Mouse (Mus musculus): ENCODE data around the gene Gm10521. TPM values are rescaled to one million over a fixed set of nuclear protein-coding genes. Genes with fewer than 3 reads are reported as not detected.

Gm10521 gene
- polyA plus RNA-seq, 1 experiment from 2014 or later: not detected

GRCm38 (mm10) chr1:171917305-171918039 is 22.0 kb downstream of the Gm10521 start, which contains the start of gene Slamf6:
TSS of gene Slamf6 (plus strand) at chr1:171917515.
- DNase-seq (ENCODE audit: low spot score) (no peak), ATAC-seq (ENCODE audit: insufficient number of reproducible peaks, low FRiP score, low TSS enrichment, low read depth) (no peak)
- 87% methylated on average over 14 of the region's 14 CpGs for WGBS
- H3K4me2 ChIP-seq (ENCODE audit: low read depth, severe bottlenecking): no peak within 1 kb of the TSS
- H3K4me1 ChIP-seq (ENCODE audit: control insufficient read depth, insufficient read depth, low read length): no peaks in the 10 kb centered on the region
- H3K36me3 ChIP-seq (ENCODE audit: control insufficient read depth, insufficient read depth, low read length): no peaks in the 10 kb centered on the region
- no peak within 1 kb of the TSS for H3K9ac ChIP-seq (ENCODE audit: low read length)
- no peak within 1 kb of the TSS for H3K4me3 ChIP-seq (ENCODE audit: low read depth, low read length)
- H3K27me3 ChIP-seq (ENCODE audit: control insufficient read depth, insufficient read depth, low read length): no peaks in the 10 kb centered on the region
- no peak within 1 kb of the TSS for H3K27ac ChIP-seq (replicated peaks; ENCODE audit: low read depth, low read length)
- H3K9me3 ChIP-seq (ENCODE audit: control insufficient read depth, low read length): no peaks in the 10 kb centered on the region

GRCm38 (mm10) chr1:171918136-171918920 is 22.9 kb downstream of the Gm10521 start:
- 87% methylated on average over 12 of the region's 12 CpGs for WGBS
- DNase-seq (ENCODE audit: low spot score): no peak
- Histone ChIP-seq H3K9ac (ENCODE audit: low read length) (no peak overlapping the region), H3K4me3 (ENCODE audit: low read depth, low read length) (no peak overlapping the region), H3K27me3 (ENCODE audit: control insufficient read depth, insufficient read depth, low read length) (no peaks in the 10 kb centered on the region), H3K36me3 (ENCODE audit: control insufficient read depth, insufficient read depth, low read length) (no peaks in the 10 kb centered on the region), H3K27ac (replicated peaks; ENCODE audit: low read depth, low read length) (no peak overlapping the region), H3K4me2 (ENCODE audit: low read depth, severe bottlenecking) (no peak overlapping the region), H3K9me3 (ENCODE audit: control insufficient read depth, low read length) (no peaks in the 10 kb centered on the region), H3K4me1 (ENCODE audit: control insufficient read depth, insufficient read depth, low read length) (no peaks in the 10 kb centered on the region)
- no peak for ATAC-seq (ENCODE audit: insufficient number of reproducible peaks, low FRiP score, low TSS enrichment, low read depth)

DNA sequence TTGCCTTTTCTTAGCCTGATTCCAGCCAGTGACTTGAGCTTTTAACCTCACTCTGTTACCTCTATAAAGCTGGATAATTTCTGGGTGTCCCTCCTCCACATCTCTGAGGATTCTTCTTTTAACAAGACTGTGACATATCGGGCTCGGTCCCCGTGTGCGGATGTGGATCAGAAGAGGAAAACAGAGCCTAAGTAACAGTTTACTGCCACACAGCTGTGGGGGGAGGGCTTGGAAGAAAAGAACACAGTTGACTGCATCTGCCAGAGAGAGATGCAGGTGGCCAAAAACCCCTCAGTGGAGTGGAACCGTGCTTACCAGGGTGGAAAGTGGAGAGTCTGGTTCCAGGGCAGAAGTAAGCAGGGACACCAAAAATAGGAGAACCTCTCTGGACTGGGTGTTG is 23.7 kb downstream of the Gm10521 start:
- WGBS: 86% methylated on average over 5 of the region's 5 CpGs
- Histone ChIP-seq H3K4me3 (ENCODE audit: low read depth, low read length) (no peak overlapping the region), H3K36me3 (ENCODE audit: control insufficient read depth, insufficient read depth, low read length) (no peaks in the 10 kb centered on the region), H3K27ac (replicated peaks; ENCODE audit: low read depth, low read length) (no peak overlapping the region), H3K9me3 (ENCODE audit: control insufficient read depth, low read length) (no peaks in the 10 kb centered on the region), H3K4me1 (ENCODE audit: control insufficient read depth, insufficient read depth, low read length) (no peaks in the 10 kb centered on the region), H3K4me2 (ENCODE audit: low read depth, severe bottlenecking) (no peak overlapping the region), H3K9ac (ENCODE audit: low read length) (no peak overlapping the region), H3K27me3 (ENCODE audit: control insufficient read depth, insufficient read depth, low read length) (no peaks in the 10 kb centered on the region)
- DNase-seq (ENCODE audit: low spot score): no peak
- no peak for ATAC-seq (ENCODE audit: insufficient number of reproducible peaks, low FRiP score, low TSS enrichment, low read depth)

DNA sequence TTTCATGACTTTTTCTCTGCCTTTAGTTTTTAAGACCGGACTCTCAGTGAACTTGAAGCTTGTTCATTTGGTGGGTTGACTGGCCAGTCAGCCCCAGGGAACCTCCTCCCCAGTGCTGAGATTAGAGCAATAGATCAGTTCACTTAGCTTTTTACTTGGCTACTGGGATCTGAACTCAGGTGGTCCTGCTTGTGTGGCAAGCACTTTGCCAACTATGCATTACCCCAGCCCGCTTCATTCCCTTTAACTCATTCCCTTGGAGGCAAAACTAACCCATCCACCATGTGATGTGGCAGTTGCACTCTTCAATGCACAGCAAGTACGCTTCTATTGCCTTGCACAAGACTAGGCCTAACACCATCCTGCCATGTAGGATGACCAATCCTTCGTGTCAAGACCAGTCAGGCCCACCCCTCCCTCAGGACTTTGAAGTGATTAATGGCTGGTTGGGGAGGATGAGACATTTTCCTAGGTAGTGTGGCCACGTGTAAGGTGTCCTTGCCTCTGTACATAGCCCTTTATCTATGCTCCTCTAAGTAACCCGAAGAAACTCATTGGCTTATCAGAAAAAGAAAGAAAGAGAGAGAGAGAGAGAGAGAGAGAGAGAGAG is 24.5 kb downstream of the Gm10521 start:
- no peaks in the 10 kb centered on the region for H3K27me3 ChIP-seq (ENCODE audit: control insufficient read depth, insufficient read depth, low read length)
- DNase-seq (ENCODE audit: low spot score): no peak
- no peak for ATAC-seq (ENCODE audit: insufficient number of reproducible peaks, low FRiP score, low TSS enrichment, low read depth)
- H3K27ac ChIP-seq (replicated peaks; ENCODE audit: low read depth, low read length): no peak overlapping the region
- no peaks in the 10 kb centered on the region for H3K36me3 ChIP-seq (ENCODE audit: control insufficient read depth, insufficient read depth, low read length)
- no peak overlapping the region for H3K4me2 ChIP-seq (ENCODE audit: low read depth, severe bottlenecking)
- H3K9me3 ChIP-seq (ENCODE audit: control insufficient read depth, low read length): no peaks in the 10 kb centered on the region
- H3K9ac ChIP-seq (ENCODE audit: low read length): no peak overlapping the region
- no peaks in the 10 kb centered on the region for H3K4me1 ChIP-seq (ENCODE audit: control insufficient read depth, insufficient read depth, low read length)
- WGBS: 78% methylated on average over 6 of the region's 6 CpGs
- H3K4me3 ChIP-seq (ENCODE audit: low read depth, low read length): no peak overlapping the region

DNA sequence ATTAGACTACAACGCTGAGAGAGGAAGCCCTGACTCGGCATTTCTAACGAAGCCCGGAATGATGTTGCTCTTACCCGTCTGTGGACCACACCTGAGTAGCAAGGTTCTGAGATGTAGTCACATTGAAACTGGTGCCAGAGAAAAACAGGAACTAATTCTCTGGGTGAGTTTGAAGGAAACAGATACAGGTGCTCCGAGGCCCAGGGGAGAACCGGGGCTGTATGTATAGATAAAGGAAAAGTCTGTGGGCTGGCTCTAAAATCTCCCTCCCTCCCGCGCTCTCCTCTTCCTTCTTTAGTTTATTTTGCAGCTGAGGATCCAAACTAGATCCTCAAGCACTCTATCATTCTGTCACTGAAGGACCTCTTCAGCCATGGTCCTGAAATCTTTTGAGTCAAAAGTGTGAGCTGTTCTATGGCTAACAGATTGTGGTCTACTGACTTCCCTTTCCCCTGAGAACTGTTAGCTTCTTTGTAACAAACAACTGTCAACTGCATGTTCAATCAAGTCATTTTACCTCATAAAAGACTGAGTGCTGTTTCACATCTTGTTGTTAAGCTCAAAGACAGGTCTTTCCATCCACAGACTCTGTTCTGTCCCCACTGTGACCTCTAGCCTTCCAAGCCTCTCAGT is 25.6 kb downstream of the Gm10521 start:
- ATAC-seq (ENCODE audit: insufficient number of reproducible peaks, low FRiP score, low TSS enrichment, low read depth) (no peak), DNase-seq (ENCODE audit: low spot score) (no peak)
- Histone ChIP-seq H3K36me3 (ENCODE audit: control insufficient read depth, insufficient read depth, low read length) (no peaks in the 10 kb centered on the region), H3K9ac (ENCODE audit: low read length) (no peak overlapping the region), H3K27me3 (ENCODE audit: control insufficient read depth, insufficient read depth, low read length) (no peaks in the 10 kb centered on the region), H3K4me2 (ENCODE audit: low read depth, severe bottlenecking) (no peak overlapping the region), H3K4me3 (ENCODE audit: low read depth, low read length) (no peak overlapping the region), H3K27ac (replicated peaks; ENCODE audit: low read depth, low read length) (no peak overlapping the region), H3K4me1 (ENCODE audit: control insufficient read depth, insufficient read depth, low read length) (no peaks in the 10 kb centered on the region), H3K9me3 (ENCODE audit: control insufficient read depth, low read length) (no peaks in the 10 kb centered on the region)
- 81% methylated on average over 9 of the region's 9 CpGs for WGBS

DNA sequence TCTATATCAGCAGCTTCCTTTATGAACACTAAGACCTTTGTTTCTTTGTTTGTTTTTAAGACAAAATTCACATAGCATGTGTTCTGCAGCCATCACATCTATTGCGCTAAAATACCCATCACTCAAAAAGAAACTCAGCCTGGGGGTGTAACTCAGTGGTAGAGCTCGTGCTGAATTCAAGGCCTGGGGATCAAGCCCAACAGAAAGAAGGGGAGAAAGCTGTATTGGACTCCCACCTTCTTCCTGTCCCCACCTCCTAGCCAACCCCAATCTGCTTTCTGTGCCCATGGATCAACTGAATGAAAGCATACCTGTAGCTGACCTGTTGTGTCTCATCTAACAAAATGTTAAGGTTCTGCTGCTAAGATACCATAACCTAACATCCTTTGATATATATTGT is 26.2 kb downstream of the Gm10521 start:
- Histone ChIP-seq H3K36me3 (ENCODE audit: control insufficient read depth, insufficient read depth, low read length) (no peaks in the 10 kb centered on the region), H3K4me1 (ENCODE audit: control insufficient read depth, insufficient read depth, low read length) (no peaks in the 10 kb centered on the region), H3K9ac (ENCODE audit: low read length) (no peak overlapping the region), H3K4me2 (ENCODE audit: low read depth, severe bottlenecking) (no peak overlapping the region), H3K27me3 (ENCODE audit: control insufficient read depth, insufficient read depth, low read length) (no peaks in the 10 kb centered on the region), H3K27ac (replicated peaks; ENCODE audit: low read depth, low read length) (no peak overlapping the region), H3K9me3 (ENCODE audit: control insufficient read depth, low read length) (no peaks in the 10 kb centered on the region), H3K4me3 (ENCODE audit: low read depth, low read length) (no peak overlapping the region)
- DNase-seq (ENCODE audit: low spot score): no peak
- WGBS: 67% methylated on average over 2 of the region's 2 CpGs
- no peak for ATAC-seq (ENCODE audit: insufficient number of reproducible peaks, low FRiP score, low TSS enrichment, low read depth)

- no peaks in the 10 kb centered on the region for H3K4me1 ChIP-seq (ENCODE audit: control insufficient read depth, insufficient read depth, low read length)
- H3K4me2 ChIP-seq (ENCODE audit: low read depth, severe bottlenecking): no peak overlapping the region
- no peak overlapping the region for H3K9ac ChIP-seq (ENCODE audit: low read length)
- 91% methylated on average over 5 of the region's 5 CpGs for WGBS
- H3K4me3 ChIP-seq (ENCODE audit: low read depth, low read length): no peak overlapping the region
- H3K9me3 ChIP-seq (ENCODE audit: control insufficient read depth, low read length): no peaks in the 10 kb centered on the region
- ATAC-seq (ENCODE audit: insufficient number of reproducible peaks, low FRiP score, low TSS enrichment, low read depth) (no peak), DNase-seq (ENCODE audit: low spot score) (no peak)
- no peaks in the 10 kb centered on the region for H3K36me3 ChIP-seq (ENCODE audit: control insufficient read depth, insufficient read depth, low read length)
- no peak overlapping the region for H3K27ac ChIP-seq (replicated peaks; ENCODE audit: low read depth, low read length)
- no peaks in the 10 kb centered on the region for H3K27me3 ChIP-seq (ENCODE audit: control insufficient read depth, insufficient read depth, low read length)
Observed at GRCm38 (mm10) chr1:171922844-171923243, 27.4 kb downstream of the Gm10521 start.

DNA sequence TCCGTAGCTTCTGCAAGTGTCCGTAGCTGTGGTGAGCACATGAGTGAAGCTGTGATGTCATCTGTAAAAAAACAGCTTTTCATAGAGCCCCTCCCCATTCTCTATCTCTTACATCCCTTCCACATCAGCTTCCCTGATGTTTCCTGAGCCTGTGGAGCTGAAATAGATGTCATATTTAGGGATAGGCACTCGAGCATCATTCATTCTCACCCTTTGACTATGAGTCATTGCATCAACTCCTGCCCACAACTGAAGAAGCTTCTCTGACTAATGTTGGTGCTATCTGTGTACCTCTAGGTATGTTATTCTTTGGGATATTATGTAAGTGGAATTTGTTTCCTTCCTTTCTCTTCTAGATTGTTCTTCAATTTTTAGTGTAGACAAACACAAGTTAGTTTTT is 29.4 kb downstream of the Gm10521 start:
- H3K27ac ChIP-seq (replicated peaks; ENCODE audit: low read depth, low read length): no peak overlapping the region
- no peaks in the 10 kb centered on the region for H3K27me3 ChIP-seq (ENCODE audit: control insufficient read depth, insufficient read depth, low read length)
- H3K4me1 ChIP-seq (ENCODE audit: control insufficient read depth, insufficient read depth, low read length): no peaks in the 10 kb centered on the region
- WGBS: 77% methylated on average over 3 of the region's 3 CpGs
- no peak overlapping the region for H3K4me2 ChIP-seq (ENCODE audit: low read depth, severe bottlenecking)
- no peak overlapping the region for H3K4me3 ChIP-seq (ENCODE audit: low read depth, low read length)
- no peaks in the 10 kb centered on the region for H3K36me3 ChIP-seq (ENCODE audit: control insufficient read depth, insufficient read depth, low read length)
- DNase-seq (ENCODE audit: low spot score) (no peak), ATAC-seq (ENCODE audit: insufficient number of reproducible peaks, low FRiP score, low TSS enrichment, low read depth) (no peak)
- no peak overlapping the region for H3K9ac ChIP-seq (ENCODE audit: low read length)
- H3K9me3 ChIP-seq (ENCODE audit: control insufficient read depth, low read length): no peaks in the 10 kb centered on the region

Measured in limb, embryonic 11.5 days (tissue).